Mouse (Mus musculus) embryonic facial prominence, embryonic 12.5 days (tissue): ENCODE results near the gene Serpina10. TPM values are rescaled to one million over a fixed set of nuclear protein-coding genes. Genes with fewer than 3 reads are reported as not detected.
"Not testable (repeated sequence)": the region's sequence is repeated elsewhere in the genome, so short reads cannot be mapped to it uniquely, and the experiment has no call there.

Experiments
- ATAC-seq: fragments of 200-750 bp; cut with Nextera tagmentation; 2 replicates; pipeline ENCODE4 v1.8.0; 2017; ENCODE audit not compliant: insufficient number of reproducible peaks, insufficient read depth, low FRiP score, low TSS enrichment
- H3K27ac ChIP-seq: fragments of 300-500 bp; sonication (generic); 2 replicates; pipeline ENCODE4 v1.5.1; 2016; ENCODE audit warnings: mild to moderate bottlenecking
- H3K27me3 ChIP-seq: fragments of 300-500 bp; sonication (generic); 2 replicates; pipeline ENCODE4 v1.6.1; 2016; ENCODE audit warnings: mild to moderate bottlenecking, moderate library complexity
- H3K36me3 ChIP-seq: fragments of 300-500 bp; sonication (generic); 2 replicates; pipeline ENCODE4 v1.6.1; 2016; ENCODE audit warnings: mild to moderate bottlenecking
- H3K4me1 ChIP-seq: fragments of 300-500 bp; sonication (generic); 2 replicates; pipeline ENCODE4 v1.6.1; 2016
- H3K4me2 ChIP-seq: fragments of 300-500 bp; sonication (generic); replicated peaks from 2 replicates; pipeline ENCODE4 v1.6.1; 2016; ENCODE audit warnings: mild to moderate bottlenecking, moderate library complexity
- H3K4me3 ChIP-seq: fragments of 300-500 bp; sonication (generic); 2 replicates; pipeline ENCODE4 v1.5.1; 2016; ENCODE audit warnings: mild to moderate bottlenecking
- H3K9ac ChIP-seq: fragments of 300-500 bp; sonication (generic); 2 replicates; pipeline ENCODE4 v1.6.1; 2016; ENCODE audit warnings: mild to moderate bottlenecking, moderate library complexity
- H3K9me3 ChIP-seq: fragments of 300-500 bp; sonication (generic); 2 replicates; pipeline ENCODE4 v1.6.1; 2016; ENCODE audit warnings: mild to moderate bottlenecking, moderate library complexity
- WGBS: fragments of 180-500 bp; shearing (Covaris S2); methylation state at CpG from one replicate; pipeline ENCODE4 v1.1.7; 2016; 5-methylcytosine and 5-hydroxymethylcytosine counted together
- polyA plus RNA-seq: library from polyadenylated mRNA; unstranded; fragments of >200 nt; fragmentation: Nextera tagmentation; extraction: Ambion mirVana; gene quantifications from 2 replicates; pipeline ENCODE4 v1.2.1, GENCODE M21; 2016

Gene Serpina10
- not detected in 2 replicates for polyA plus RNA-seq

DNA sequence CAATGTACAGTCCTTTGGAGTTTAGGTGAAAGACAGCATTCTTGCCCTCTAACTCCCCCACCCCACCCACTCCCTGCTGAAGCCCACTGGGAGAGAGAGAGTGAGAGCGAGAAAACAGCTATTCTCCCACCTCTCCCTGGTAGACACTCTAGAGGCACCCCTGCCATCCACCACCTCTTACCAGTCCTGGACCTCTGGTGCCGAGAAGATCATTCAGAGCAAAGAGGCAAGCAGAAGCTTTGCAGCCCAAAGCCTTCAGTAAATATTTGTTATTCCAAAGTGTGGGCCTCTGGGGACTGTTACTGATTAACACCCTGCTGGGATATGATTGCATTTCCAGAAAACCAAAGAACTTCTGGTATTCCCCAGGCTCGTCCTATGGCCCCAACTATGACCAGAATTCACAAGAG lies at the start of gene Serpina10:
Gene Serpina10 (minus strand): TSS at position 242 of the 410 bp plus-strand sequence.
- WGBS = 72% methylated on average over 3 of the region's 3 CpGs
- Histone ChIP-seq H3K27ac (no peak within 1 kb of the TSS), H3K27me3 (no peaks in the 10 kb centered on the region), H3K4me3 (no peak within 1 kb of the TSS), H3K9ac (no peak within 1 kb of the TSS), H3K4me2 (no peak within 1 kb of the TSS), H3K9me3 (no peaks in the 10 kb centered on the region), H3K36me3 (no peaks in the 10 kb centered on the region), H3K4me1 (no peaks in the 10 kb centered on the region)
- ATAC-seq = no peak

DNA sequence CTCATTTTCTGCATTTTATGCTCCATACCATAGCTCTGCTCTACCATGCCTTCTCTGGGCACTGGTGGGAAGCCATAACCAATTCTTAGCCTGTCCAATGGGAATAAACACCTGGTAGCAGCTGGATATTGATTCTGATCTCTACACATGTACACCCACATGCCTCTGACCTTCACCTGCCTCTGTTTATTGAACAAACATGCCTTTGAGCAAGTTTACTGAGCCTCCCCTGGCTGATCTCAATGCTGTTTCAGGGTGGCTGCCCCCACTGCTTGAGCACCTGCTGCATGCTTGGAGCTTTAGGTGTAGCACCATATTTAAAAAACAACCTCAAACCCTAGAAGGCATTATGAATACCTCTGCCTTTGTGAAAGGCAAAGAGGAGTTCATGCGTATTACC lies 48.6 kb upstream of the Serpina10 start:
- not testable (repeated sequence) for H3K9me3 ChIP-seq, H3K4me3 ChIP-seq, H3K27ac ChIP-seq, H3K4me1 ChIP-seq, H3K4me2 ChIP-seq, ATAC-seq, H3K9ac ChIP-seq, H3K36me3 ChIP-seq, H3K27me3 ChIP-seq
- 95% methylated on average over 1 of the region's 1 CpGs for WGBS

DNA sequence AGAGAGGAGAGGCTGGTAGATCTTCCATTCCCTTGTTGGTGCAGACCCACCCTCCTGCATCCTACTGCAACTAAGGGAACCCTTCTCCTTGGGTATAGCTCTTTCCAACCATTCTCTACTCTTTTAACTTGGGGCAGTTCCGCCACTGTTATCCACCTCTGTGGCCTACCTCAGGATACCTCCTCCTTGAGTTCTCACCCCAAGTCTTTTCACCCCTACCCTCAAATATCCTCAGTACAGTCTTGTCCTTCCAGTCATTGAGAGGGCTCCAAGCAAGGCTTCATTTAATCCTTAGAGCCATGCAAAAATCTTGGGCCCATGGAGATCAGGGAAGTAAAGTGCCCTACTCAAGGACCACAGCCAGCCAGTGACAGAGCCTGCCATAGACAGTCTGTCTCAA lies 44.8 kb upstream of the Serpina10 start, which contains the start of gene Serpina16:
Gene Serpina16 (minus strand): TSS at position 101 of the 400 bp plus-strand sequence.
- H3K27me3 ChIP-seq = no peaks in the 10 kb centered on the region
- no peaks in the 10 kb centered on the region for H3K4me1 ChIP-seq
- no peaks in the 10 kb centered on the region for H3K36me3 ChIP-seq
- no peak within 1 kb of the TSS for H3K9ac ChIP-seq
- no peak for ATAC-seq
- H3K4me3 ChIP-seq = no peak within 1 kb of the TSS
- no peak within 1 kb of the TSS for H3K27ac ChIP-seq
- H3K9me3 ChIP-seq = no peaks in the 10 kb centered on the region
- WGBS = 84% methylated on average over 1 of the region's 1 CpGs
- H3K4me2 ChIP-seq = no peak within 1 kb of the TSS

DNA sequence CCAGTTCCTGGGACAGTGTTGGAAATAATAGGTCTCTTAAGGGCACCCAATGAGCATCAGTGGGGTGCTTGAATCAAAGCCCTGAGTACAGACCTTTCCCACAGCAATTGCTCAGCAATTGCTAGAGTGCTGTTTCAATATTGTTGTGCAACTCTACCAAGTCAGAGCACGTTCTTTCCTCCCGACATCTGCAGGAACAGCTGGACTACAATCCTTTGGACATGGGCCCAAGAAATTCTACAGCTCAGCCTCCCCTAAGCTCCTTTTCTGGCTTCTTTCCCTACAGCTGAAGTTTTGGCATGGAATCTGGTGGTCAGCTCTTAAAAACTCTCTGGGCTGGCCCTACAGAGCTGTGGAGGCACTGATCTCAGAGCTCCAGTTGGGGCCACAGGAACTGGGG lies 41.9 kb upstream of the Serpina10 start:
- no peaks in the 10 kb centered on the region for H3K27me3 ChIP-seq
- no peak overlapping the region for H3K27ac ChIP-seq
- H3K4me2 ChIP-seq = no peak overlapping the region
- no peaks in the 10 kb centered on the region for H3K4me1 ChIP-seq
- no peak overlapping the region for H3K9ac ChIP-seq
- no peaks in the 10 kb centered on the region for H3K9me3 ChIP-seq
- H3K36me3 ChIP-seq = no peaks in the 10 kb centered on the region
- 77% methylated on average over 2 of the region's 2 CpGs for WGBS
- H3K4me3 ChIP-seq = no peak overlapping the region
- no peak for ATAC-seq

DNA sequence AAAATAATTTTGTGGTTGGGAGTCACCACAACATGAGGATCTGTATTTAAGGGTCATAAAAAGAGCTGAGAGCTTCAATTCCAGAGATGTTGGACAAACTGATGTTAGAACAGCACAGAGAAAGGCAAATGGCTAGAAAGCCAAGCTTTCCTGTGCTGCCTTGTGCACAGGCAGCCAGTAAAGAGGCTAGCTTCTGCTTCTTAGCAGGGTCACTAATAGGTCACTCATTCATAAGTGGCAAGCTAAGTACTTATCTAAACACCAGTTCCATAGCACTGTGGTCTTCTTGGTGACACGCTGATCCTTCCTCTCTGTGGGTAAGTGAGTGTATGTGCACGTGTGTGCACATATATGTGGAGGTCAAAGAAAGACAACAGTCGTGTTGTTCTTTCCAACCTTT lies 40.2 kb upstream of the Serpina10 start:
- Histone ChIP-seq H3K9ac (no peak overlapping the region), H3K27ac (no peak overlapping the region), H3K27me3 (no peaks in the 10 kb centered on the region), H3K36me3 (no peaks in the 10 kb centered on the region), H3K9me3 (no peaks in the 10 kb centered on the region), H3K4me1 (no peaks in the 10 kb centered on the region), H3K4me3 (no peak overlapping the region), H3K4me2 (no peak overlapping the region)
- ATAC-seq = no peak
- 73% methylated on average over 3 of the region's 3 CpGs for WGBS

DNA sequence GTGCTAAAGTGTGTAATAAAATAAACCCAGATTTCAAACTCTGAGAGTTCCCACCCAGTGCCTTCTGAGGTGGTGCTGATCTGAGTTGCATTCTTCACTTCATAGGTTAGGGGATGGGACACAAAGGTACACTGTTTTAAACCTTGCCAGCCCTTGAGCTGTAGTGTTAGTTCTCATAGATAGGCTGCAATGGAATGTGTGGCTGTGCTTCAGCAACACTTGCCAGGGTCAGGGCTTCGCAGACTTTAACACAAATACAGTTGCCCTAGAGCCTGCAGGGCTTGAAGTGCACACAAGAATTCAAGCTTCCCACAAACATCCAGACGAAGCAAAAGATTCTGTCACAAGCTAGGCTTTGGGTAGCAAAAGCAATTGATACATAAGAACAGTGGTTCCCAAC lies 39.7 kb upstream of the Serpina10 start:
- H3K36me3 ChIP-seq = no peaks in the 10 kb centered on the region
- H3K4me3 ChIP-seq = no peak overlapping the region
- no peaks in the 10 kb centered on the region for H3K4me1 ChIP-seq
- WGBS = 68% methylated on average over 2 of the region's 2 CpGs
- no peak overlapping the region for H3K9ac ChIP-seq
- no peak overlapping the region for H3K4me2 ChIP-seq
- no peak for ATAC-seq
- H3K9me3 ChIP-seq = no peaks in the 10 kb centered on the region
- H3K27ac ChIP-seq = no peak overlapping the region
- no peaks in the 10 kb centered on the region for H3K27me3 ChIP-seq

DNA sequence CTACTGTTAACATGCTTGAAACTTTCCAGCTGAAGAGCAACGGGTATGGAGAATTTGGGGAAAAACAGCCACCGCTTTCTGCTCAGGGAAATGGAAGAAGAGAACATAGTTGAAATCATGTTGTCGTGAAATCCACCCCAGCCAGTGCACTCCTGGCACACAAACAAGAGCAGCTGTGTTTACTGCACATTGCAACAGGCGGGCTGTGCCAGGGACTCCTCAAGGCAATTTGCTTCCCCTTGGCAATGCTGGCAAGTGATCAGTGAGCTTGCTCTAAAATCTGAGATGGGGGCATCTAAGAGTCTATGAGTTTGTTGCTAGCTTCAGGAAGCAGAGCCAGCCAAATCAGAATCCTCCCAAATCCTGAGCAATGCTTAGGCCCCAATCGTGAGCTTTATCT lies 39.1 kb upstream of the Serpina10 start:
- no peak overlapping the region for H3K4me2 ChIP-seq
- no peaks in the 10 kb centered on the region for H3K9me3 ChIP-seq
- no peak overlapping the region for H3K4me3 ChIP-seq
- no peak for ATAC-seq
- H3K27me3 ChIP-seq = no peaks in the 10 kb centered on the region
- H3K36me3 ChIP-seq = no peaks in the 10 kb centered on the region
- H3K27ac ChIP-seq = no peak overlapping the region
- H3K4me1 ChIP-seq = no peaks in the 10 kb centered on the region
- 85% methylated on average over 5 of the region's 5 CpGs for WGBS
- H3K9ac ChIP-seq = no peak overlapping the region

DNA sequence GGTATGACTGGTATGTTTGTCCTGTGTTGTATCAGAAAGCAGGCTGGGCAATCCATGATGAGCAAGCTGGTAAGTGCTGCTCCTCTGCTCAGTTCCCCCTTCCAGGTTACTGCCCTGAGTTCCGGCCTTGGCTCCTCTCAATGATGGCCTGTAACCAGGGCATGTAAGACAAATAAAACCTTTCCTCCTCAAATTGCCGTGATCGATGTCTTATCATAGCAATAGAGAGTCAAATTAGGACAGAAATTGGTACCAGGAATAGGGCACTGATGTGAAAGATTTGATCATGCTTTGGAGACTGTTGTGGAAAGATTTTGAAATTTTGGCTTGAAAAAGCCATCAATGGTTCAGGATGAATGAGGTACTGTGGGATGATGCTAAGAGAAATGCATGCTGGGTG lies 34.0 kb upstream of the Serpina10 start:
- Histone ChIP-seq H3K9ac (no peak overlapping the region), H3K27me3 (no peaks in the 10 kb centered on the region), H3K27ac (no peak overlapping the region), H3K9me3 (no peaks in the 10 kb centered on the region), H3K4me2 (no peak overlapping the region), H3K36me3 (no peaks in the 10 kb centered on the region), H3K4me1 (no peaks in the 10 kb centered on the region), H3K4me3 (no peak overlapping the region)
- WGBS = 84% methylated on average over 3 of the region's 3 CpGs
- no peak for ATAC-seq

DNA sequence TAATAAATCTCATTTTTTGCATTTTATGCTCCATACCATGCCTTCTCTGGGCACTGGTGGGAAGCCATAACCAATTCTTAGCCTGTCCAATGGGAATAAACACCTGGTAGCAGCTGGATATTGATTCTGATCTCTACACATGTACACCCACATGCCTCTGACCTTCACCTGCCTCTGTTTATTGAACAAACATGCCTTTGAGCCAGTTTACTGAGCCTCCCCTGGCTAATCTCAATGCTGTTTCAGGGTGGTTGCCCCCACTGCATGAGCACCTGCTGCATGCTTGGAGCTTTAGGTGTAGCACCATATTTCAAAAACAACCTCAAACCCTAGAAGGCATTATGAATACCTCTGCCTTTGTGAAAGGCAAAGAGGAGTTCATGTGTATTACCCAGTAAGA lies 30.8 kb upstream of the Serpina10 start:
- not testable (repeated sequence) for H3K9me3 ChIP-seq, H3K4me2 ChIP-seq, H3K27ac ChIP-seq, H3K9ac ChIP-seq, H3K27me3 ChIP-seq, ATAC-seq, H3K4me1 ChIP-seq, H3K36me3 ChIP-seq, H3K4me3 ChIP-seq

DNA sequence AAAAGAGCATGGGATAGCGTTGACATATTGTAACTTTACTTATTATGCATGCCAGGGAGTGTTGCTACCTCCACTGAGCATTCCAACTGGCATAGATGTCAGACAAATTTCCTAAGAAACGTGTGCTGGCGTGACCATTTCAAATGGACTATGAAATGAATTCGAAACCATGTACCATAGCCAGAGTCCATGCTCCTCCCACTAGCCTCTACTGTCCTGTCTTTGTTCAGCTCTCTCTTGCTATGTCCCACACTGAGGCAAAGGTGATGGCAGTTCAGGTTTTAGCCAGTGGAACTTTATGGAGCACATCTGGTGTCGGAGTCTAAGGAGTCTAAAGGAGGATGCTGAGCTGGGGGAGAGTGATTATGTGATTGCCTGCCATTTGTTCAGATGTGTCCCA lies 28.8 kb upstream of the Serpina10 start:
- Histone ChIP-seq H3K9ac (no peak overlapping the region), H3K4me1 (no peaks in the 10 kb centered on the region), H3K4me3 (no peak overlapping the region), H3K9me3 (no peaks in the 10 kb centered on the region), H3K4me2 (no peak overlapping the region), H3K36me3 (no peaks in the 10 kb centered on the region), H3K27ac (no peak overlapping the region), H3K27me3 (no peaks in the 10 kb centered on the region)
- 86% methylated on average over 5 of the region's 5 CpGs for WGBS
- ATAC-seq = no peak

DNA sequence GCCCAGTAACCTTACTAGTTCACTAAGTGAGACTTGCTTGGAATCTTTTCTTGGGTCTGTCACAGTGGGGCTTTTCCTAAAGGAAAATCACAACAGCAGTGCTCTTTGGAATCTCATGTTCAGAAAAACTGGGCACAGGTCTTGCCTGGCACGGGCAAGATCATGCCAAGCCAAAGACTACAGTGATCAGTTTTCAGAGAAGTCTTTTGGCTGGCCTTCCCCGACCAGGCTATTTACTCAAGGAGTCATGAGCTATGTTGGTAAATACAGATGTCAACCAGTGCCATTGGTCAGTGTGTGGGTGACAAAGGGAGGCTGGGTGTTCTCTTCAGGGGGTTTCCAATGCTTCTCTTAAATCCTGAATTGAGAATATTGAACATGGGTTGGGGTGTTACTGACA lies 27.9 kb upstream of the Serpina10 start:
- Histone ChIP-seq H3K4me2 (no peak overlapping the region), H3K4me3 (no peak overlapping the region), H3K9me3 (no peaks in the 10 kb centered on the region), H3K27ac (no peak overlapping the region), H3K36me3 (no peaks in the 10 kb centered on the region), H3K27me3 (no peaks in the 10 kb centered on the region), H3K4me1 (no peaks in the 10 kb centered on the region), H3K9ac (no peak overlapping the region)
- ATAC-seq = no peak
- 86% methylated on average over 2 of the region's 2 CpGs for WGBS

DNA sequence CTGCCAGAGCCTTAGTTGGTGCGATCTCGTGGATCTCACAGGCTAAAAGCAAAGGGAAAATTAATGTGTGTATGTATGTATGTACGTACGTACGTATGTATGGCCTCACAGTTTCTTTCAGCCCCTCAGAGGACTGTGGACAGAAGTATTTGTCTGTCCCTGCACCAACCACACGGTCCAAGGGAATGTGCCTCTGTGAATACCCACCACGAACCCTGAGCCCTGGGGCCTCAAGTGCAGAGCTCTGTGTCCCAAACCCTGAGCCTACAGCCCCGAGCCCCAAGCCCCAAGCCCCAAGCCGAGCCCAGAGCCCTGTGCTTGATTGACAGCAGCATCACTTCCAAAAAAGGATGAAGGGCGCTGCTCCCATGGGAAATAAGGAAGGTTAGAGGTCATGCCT lies 26.7 kb upstream of the Serpina10 start:
- H3K4me2 ChIP-seq = no peak overlapping the region
- 81% methylated on average over 10 of the region's 10 CpGs for WGBS
- no peak overlapping the region for H3K9ac ChIP-seq
- H3K4me1 ChIP-seq = no peaks in the 10 kb centered on the region
- H3K36me3 ChIP-seq = no peaks in the 10 kb centered on the region
- H3K27ac ChIP-seq = no peak overlapping the region
- no peaks in the 10 kb centered on the region for H3K9me3 ChIP-seq
- no peak for ATAC-seq
- H3K4me3 ChIP-seq = no peak overlapping the region
- no peaks in the 10 kb centered on the region for H3K27me3 ChIP-seq
